Mouse (Mus musculus): ENCODE measurements around the gene Rft1.

Gene Rft1

GRCm38 (mm10) chr14:30630811-30631576 is 23.2 kb upstream of the Rft1 start:
- no peak for DNase-seq (ENCODE audit: low spot score)

- DNase-seq (ENCODE audit: low spot score): no peak
These were observed 22.3 kb upstream of the Rft1 start for GRCm38 (mm10) chr14:30631834-30632233.

GRCm38 (mm10) chr14:30633708-30634107 is 20.5 kb upstream of the Rft1 start:
- no peak for DNase-seq (ENCODE audit: low spot score)

- DNase-seq (ENCODE audit: low spot score): no peak
These were observed 19.7 kb upstream of the Rft1 start for GRCm38 (mm10) chr14:30634418-30634817.

GRCm38 (mm10) chr14:30635219-30635910 is 18.8 kb upstream of the Rft1 start:
- no peak for DNase-seq (ENCODE audit: low spot score)

GRCm38 (mm10) chr14:30636499-30636898 is 17.7 kb upstream of the Rft1 start:
- no peak for DNase-seq (ENCODE audit: low spot score)

GRCm38 (mm10) chr14:30637087-30637486 is 17.1 kb upstream of the Rft1 start:
- no peak for DNase-seq (ENCODE audit: low spot score)

GRCm38 (mm10) chr14:30638009-30638408 is 16.2 kb upstream of the Rft1 start:
- no peak for DNase-seq (ENCODE audit: low spot score)

GRCm38 (mm10) chr14:30638686-30639085 is 15.5 kb upstream of the Rft1 start:
- DNase-seq (ENCODE audit: low spot score): no peak

GRCm38 (mm10) chr14:30641748-30642147 is 12.4 kb upstream of the Rft1 start:
- no peak for DNase-seq (ENCODE audit: low spot score)

- DNase-seq (ENCODE audit: low spot score): no peak
These were observed 10.1 kb upstream of the Rft1 start for GRCm38 (mm10) chr14:30644026-30644425.

- DNase-seq (ENCODE audit: low spot score): no peak
These were observed 9.1 kb upstream of the Rft1 start for GRCm38 (mm10) chr14:30645066-30645465.

- DNase-seq (ENCODE audit: low spot score): no peak
These were observed 7.7 kb upstream of the Rft1 start for GRCm38 (mm10) chr14:30646486-30646885.

- no peak for DNase-seq (ENCODE audit: low spot score)
These were observed 5.7 kb upstream of the Rft1 start for GRCm38 (mm10) chr14:30648478-30648877.

- no peak for DNase-seq (ENCODE audit: low spot score)
These were observed 4.4 kb upstream of the Rft1 start for GRCm38 (mm10) chr14:30649745-30650144.

- peak; percentile 62 for DNase-seq (ENCODE audit: low spot score)
These were observed 3.2 kb upstream of the Rft1 start for GRCm38 (mm10) chr14:30650969-30651368.

- DNase-seq (ENCODE audit: low spot score): no peak
These were observed 600 bp downstream of the Rft1 start for GRCm38 (mm10) chr14:30654691-30655228.

- no peak for DNase-seq (ENCODE audit: low spot score)
These were observed 1.4 kb downstream of the Rft1 start for GRCm38 (mm10) chr14:30655531-30655930.

GRCm38 (mm10) chr14:30666061-30666460 is 11.9 kb downstream of the Rft1 start:
- peak; percentile 25 for DNase-seq (ENCODE audit: low spot score)

- no peak for DNase-seq (ENCODE audit: low spot score)
These were observed 12.4 kb downstream of the Rft1 start for GRCm38 (mm10) chr14:30666604-30667003.

GRCm38 (mm10) chr14:30670161-30670560 is 16.0 kb downstream of the Rft1 start:
- DNase-seq (ENCODE audit: low spot score): no peak

GRCm38 (mm10) chr14:30671095-30671985 is 17.2 kb downstream of the Rft1 start:
- DNase-seq (ENCODE audit: low spot score): no peak

All from ovary, postnatal 14 days (tissue).